Mouse (Mus musculus) hindbrain, embryonic 10.5 days (tissue): Measurements from ENCODE around the gene Galnt17. TPM values are rescaled to one million over a fixed set of nuclear protein-coding genes. Genes with fewer than 3 reads are reported as not detected.

Experiments used
- DNase-seq: peaks from one replicate; pipeline ENCODE4 v3.0.0-alpha.2; 2017; ENCODE audit warnings: low spot score
- H3K27ac ChIP-seq: fragments of 300-500 bp; sonication (generic); 2 replicates; pipeline ENCODE4 v1.5.1; 2016; ENCODE audit warnings: mild to moderate bottlenecking, moderate library complexity
- H3K27me3 ChIP-seq: fragments of 300-500 bp; sonication (generic); 2 replicates; pipeline ENCODE4 v1.6.1; 2016; ENCODE audit warnings: mild to moderate bottlenecking; ENCODE audit not compliant: poor library complexity, insufficient read depth, severe bottlenecking
- H3K36me3 ChIP-seq: fragments of 300-500 bp; sonication (generic); 2 replicates; pipeline ENCODE4 v1.6.1; 2016; ENCODE audit warnings: mild to moderate bottlenecking, moderate library complexity
- H3K4me1 ChIP-seq: fragments of 300-500 bp; sonication (generic); replicated peaks from 2 replicates; pipeline ENCODE4 v1.6.1; 2016; ENCODE audit warnings: mild to moderate bottlenecking
- H3K4me3 ChIP-seq: fragments of 300-500 bp; sonication (generic); 2 replicates; pipeline ENCODE4 v1.5.1; 2016; ENCODE audit warnings: mild to moderate bottlenecking, moderate library complexity
- H3K9me3 ChIP-seq: fragments of 300-500 bp; sonication (generic); 2 replicates; pipeline ENCODE4 v1.6.1; 2016; ENCODE audit warnings: mild to moderate bottlenecking, moderate library complexity
- WGBS: fragments of 180-500 bp; shearing (Covaris S2); methylation state at CpG from one replicate; pipeline ENCODE4 v1.1.7; 2016; 5-methylcytosine and 5-hydroxymethylcytosine counted together
- polyA plus RNA-seq: library from polyadenylated mRNA; unstranded; fragments of >200 nt; fragmentation: Nextera tagmentation; extraction: Ambion mirVana; gene quantifications from 2 replicates; pipeline ENCODE4 v1.2.1, GENCODE M21; 2016

The Galnt17 gene
- polyA plus RNA-seq, 1 experiment from 2014 or later: 1.5 TPM

GRCm38 (mm10) chr5:131039611-131040313 lies 268.5 kb downstream of the Galnt17 start:
- Histone ChIP-seq H3K36me3 (no peaks in the 10 kb centered on the region), H3K27me3 (no peaks in the 10 kb centered on the region), H3K4me1 (no peaks in the 10 kb centered on the region), H3K27ac (no peak overlapping the region), H3K4me3 (no peak overlapping the region), H3K9me3 (no peaks in the 10 kb centered on the region)
- no peak for DNase-seq
- WGBS: 84% methylated on average over 5 of the region's 5 CpGs

DNA sequence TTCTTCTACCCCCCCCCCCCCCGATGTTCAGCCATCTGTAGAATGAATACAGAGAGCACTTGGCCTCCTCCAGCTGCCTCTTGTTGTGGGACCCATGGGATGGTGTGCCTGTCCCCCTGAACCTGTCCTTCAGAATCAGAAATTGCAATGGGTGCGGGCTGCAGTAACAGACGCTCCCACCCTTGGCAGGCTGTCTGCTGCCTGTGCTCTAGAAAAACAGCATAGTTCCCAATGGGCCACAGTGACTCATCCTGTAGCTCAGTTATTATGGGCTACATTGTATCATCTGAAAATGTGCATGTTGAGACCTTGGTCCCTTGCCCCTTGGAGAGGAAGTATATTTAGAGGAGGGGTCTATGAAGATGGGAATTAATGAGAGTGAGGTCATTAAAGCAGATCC lies 283.8 kb downstream of the Galnt17 start:
- H3K36me3 ChIP-seq: no peaks in the 10 kb centered on the region
- peaks cover 1% of the 10 kb centered on the region; the same call in 1 of the 2 replicates for H3K4me1 ChIP-seq
- H3K27me3 ChIP-seq: no peaks in the 10 kb centered on the region
- 82% methylated on average over 3 of the region's 3 CpGs for WGBS
- no peak overlapping the region for H3K4me3 ChIP-seq
- no peak for DNase-seq
- H3K9me3 ChIP-seq: no peaks in the 10 kb centered on the region
- no peak overlapping the region for H3K27ac ChIP-seq

DNA sequence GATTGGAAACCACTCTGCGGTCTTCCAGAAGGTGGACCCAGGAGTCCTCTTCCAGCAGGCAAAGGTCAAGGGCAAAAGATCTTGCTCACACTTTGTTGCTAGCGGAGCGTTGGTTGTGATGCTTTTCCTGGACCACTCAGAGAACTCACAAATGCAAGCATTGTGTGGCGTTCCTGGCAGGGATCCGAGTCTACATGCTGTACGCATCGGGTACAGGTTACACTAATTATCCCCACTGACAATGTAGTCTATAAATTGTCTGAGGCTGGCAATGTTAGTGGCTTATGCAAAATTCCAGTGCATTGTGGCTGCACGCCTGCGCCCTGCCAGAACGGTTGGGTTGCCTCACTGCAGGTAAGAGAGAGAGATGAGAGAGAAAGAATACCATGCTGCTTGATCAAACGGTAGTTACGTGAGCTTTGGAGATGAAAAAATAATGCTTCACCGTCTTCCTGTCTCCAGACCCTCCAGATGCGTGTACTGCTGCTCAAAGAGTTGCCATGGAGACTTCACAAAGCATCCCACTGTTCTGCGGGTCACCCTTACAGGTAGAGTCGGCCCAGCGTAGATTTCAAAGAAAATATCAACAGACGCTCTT lies 285.8 kb downstream of the Galnt17 start:
- H3K27me3 ChIP-seq: no peaks in the 10 kb centered on the region
- no peak overlapping the region for H3K4me3 ChIP-seq
- H3K9me3 ChIP-seq: no peaks in the 10 kb centered on the region
- H3K36me3 ChIP-seq: no peaks in the 10 kb centered on the region
- H3K4me1 ChIP-seq: peaks cover 9% of the 10 kb centered on the region; the same call in 1 of the 2 replicates
- 75% methylated on average over 18 of the region's 18 CpGs for WGBS
- DNase-seq: no peak
- H3K27ac ChIP-seq: no peak overlapping the region

- DNase-seq: no peak
- H3K9me3 ChIP-seq: no peaks in the 10 kb centered on the region
- no peak overlapping the region for H3K27ac ChIP-seq
- 78% methylated on average over 5 of the region's 5 CpGs for WGBS
- H3K36me3 ChIP-seq: no peaks in the 10 kb centered on the region
- H3K27me3 ChIP-seq: no peaks in the 10 kb centered on the region
- H3K4me3 ChIP-seq: no peak overlapping the region
- peaks cover 9% of the 10 kb centered on the region; the same call in 1 of the 2 replicates for H3K4me1 ChIP-seq
Observed at GRCm38 (mm10) chr5:131020936-131021335, 287.4 kb downstream of the Galnt17 start.

DNA sequence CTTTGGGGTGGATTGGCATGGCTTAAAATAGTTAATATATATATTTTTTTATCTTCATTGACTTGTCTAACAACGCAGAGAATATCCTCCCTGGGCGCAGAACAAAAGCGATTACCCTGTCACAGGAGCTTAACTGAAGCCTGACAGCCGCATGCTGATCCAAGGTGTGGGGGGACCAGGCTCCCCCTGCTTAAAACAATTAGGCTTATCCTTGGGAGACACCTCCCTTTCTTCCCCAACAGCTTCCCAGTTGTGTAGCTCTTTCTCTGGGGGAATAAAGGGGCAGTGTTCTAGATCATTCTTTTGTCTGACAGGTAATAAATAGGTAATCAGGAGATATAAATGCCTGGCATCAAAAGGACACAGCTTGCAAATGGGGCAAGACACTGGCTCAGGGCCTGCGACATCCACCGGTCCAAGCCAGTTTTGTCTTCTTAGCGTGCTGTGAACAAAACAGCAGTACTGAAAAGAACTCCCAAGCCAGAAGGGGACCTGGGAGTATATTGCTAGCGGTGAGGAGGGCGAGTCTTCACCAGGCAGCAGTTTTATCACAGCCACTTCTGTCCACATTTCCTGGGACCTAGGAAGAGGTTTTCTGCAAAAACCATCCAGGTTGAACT lies 288.8 kb downstream of the Galnt17 start:
- no peaks in the 10 kb centered on the region for H3K36me3 ChIP-seq
- H3K27me3 ChIP-seq: no peaks in the 10 kb centered on the region
- no peak for DNase-seq
- WGBS: 36% methylated on average over 9 of the region's 9 CpGs
- H3K4me1 ChIP-seq: peaks cover 9% of the 10 kb centered on the region; the same call in 1 of the 2 replicates
- no peak overlapping the region for H3K27ac ChIP-seq
- no peaks in the 10 kb centered on the region for H3K9me3 ChIP-seq
- H3K4me3 ChIP-seq: no peak overlapping the region

DNA sequence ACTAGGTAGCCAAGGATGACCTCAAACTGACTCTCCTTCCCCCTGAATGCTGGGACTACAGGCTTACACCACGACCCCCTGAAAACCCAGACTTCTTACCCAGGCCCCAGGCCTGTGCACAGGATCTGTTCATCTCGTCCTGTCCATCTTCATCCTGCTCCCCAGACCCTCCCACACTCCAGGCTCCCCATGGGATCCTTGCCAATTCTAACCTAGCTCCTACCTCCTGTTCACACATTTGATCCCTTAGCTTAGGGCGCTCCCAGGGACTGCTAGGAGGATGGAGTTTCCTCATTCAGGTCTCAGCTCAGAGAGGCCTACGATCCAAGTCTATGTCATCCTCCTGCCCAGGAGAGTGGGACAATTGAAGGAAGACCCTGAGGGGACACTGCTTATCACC lies 292.2 kb downstream of the Galnt17 start:
- WGBS: 85% methylated on average over 4 of the region's 4 CpGs
- H3K36me3 ChIP-seq: no peaks in the 10 kb centered on the region
- no peaks in the 10 kb centered on the region for H3K9me3 ChIP-seq
- no peak for DNase-seq
- 0 out of 2 replicates have a peak, but pooled peaks cover 9% of the 10 kb centered on the region for H3K4me1 ChIP-seq
- no peak overlapping the region for H3K27ac ChIP-seq
- H3K27me3 ChIP-seq: no peaks in the 10 kb centered on the region
- no peak overlapping the region for H3K4me3 ChIP-seq

DNA sequence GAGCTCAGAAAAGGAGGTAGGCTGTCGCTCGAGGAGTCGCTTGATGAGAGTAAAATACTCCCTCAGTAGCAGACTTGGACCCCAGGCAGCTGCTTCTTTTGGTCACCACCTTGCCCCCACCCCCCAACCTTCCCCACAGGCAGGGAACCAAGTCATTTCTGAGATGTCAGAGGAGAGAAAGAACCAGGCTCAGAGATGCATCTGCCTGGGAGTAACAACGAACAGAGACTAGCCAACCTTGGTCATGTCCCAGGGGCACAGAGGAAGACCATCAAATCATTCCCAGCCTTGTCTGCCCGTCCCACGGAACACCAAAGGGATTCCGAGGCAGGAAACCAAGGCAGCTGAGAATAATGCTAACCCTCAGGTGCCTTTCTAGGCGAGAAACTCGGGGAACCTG lies 293.0 kb downstream of the Galnt17 start:
- Histone ChIP-seq H3K27ac (no peak overlapping the region), H3K27me3 (no peaks in the 10 kb centered on the region), H3K4me1 (0 out of 2 replicates have a peak, but pooled peaks cover 9% of the 10 kb centered on the region), H3K4me3 (no peak overlapping the region), H3K36me3 (no peaks in the 10 kb centered on the region), H3K9me3 (no peaks in the 10 kb centered on the region)
- 81% methylated on average over 9 of the region's 9 CpGs for WGBS
- no peak for DNase-seq

- WGBS: 82% methylated on average over 7 of the region's 7 CpGs
- Histone ChIP-seq H3K27me3 (no peaks in the 10 kb centered on the region), H3K36me3 (no peaks in the 10 kb centered on the region), H3K9me3 (no peaks in the 10 kb centered on the region), H3K27ac (no peak overlapping the region), H3K4me3 (no peak overlapping the region), H3K4me1 (0 out of 2 replicates have a peak, but pooled peaks cover under 1% of the 10 kb centered on the region)
- no peak for DNase-seq
Observed at GRCm38 (mm10) chr5:131013816-131014215, 294.5 kb downstream of the Galnt17 start.

DNA sequence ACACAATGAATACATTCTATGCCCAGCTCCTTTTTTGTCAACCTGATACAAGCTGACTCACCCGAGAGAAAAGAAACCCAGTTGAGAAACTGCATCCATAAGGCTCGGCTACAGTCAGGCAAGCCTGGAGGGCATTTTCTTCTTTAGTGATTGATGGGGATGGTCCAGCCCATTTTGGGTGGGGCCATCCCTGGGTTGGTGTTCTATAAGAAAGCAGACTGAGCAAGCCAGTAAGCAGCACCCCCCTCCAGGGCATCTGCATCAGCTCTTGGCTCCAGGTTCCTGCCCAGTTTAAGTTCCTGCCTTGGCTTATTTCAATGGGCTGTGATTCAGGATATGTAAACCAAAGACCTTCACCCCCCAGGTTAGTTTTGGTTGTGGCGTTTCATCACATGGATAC lies 295.2 kb downstream of the Galnt17 start:
- H3K9me3 ChIP-seq: no peaks in the 10 kb centered on the region
- H3K27me3 ChIP-seq: no peaks in the 10 kb centered on the region
- 74% methylated on average over 3 of the region's 3 CpGs for WGBS
- H3K4me3 ChIP-seq: no peak overlapping the region
- H3K27ac ChIP-seq: no peak overlapping the region
- H3K36me3 ChIP-seq: no peaks in the 10 kb centered on the region
- DNase-seq: no peak
- no peaks in the 10 kb centered on the region for H3K4me1 ChIP-seq

- Histone ChIP-seq H3K27me3 (no peaks in the 10 kb centered on the region), H3K4me1 (no peaks in the 10 kb centered on the region)
- DNase-seq: peak; percentile 28
Observed at GRCm38 (mm10) chr5:131009510-131009909, 298.8 kb downstream of the Galnt17 start.

DNA sequence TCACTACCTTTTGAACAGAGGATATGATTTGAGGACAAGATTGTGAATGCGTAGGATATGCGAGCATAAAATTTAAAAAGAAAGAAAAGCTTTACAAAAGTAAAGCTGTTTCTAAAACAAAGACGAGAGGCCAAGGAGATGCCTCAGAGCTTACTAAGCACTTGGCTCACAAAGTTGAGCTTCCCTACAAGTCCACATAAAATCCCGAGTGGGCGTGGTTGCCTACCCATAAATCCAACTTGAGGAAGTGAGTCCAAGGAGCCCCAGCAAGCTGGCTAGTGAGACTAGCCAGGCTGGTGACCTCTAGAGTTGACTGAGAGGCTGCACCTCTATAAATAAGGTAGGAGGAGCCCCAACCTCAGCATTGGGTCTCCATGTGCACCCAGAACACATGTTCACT lies 299.8 kb downstream of the Galnt17 start:
- Histone ChIP-seq H3K9me3 (0 out of 2 replicates have a peak, but pooled peaks cover 6% of the 10 kb centered on the region), H3K4me3 (no peak overlapping the region), H3K27me3 (no peaks in the 10 kb centered on the region), H3K4me1 (no peaks in the 10 kb centered on the region), H3K36me3 (no peaks in the 10 kb centered on the region), H3K27ac (no peak overlapping the region)
- DNase-seq: no peak
- WGBS: 95% methylated on average over 5 of the region's 5 CpGs

More at GRCm38 (mm10) chr5:131009510-131009909, 298.8 kb downstream of the Galnt17 start:
- Histone ChIP-seq H3K9me3 (0 out of 2 replicates have a peak, but pooled peaks cover 6% of the 10 kb centered on the region), H3K4me3 (no peak overlapping the region), H3K27ac (no peak overlapping the region), H3K36me3 (no peaks in the 10 kb centered on the region)
- WGBS: 58% methylated on average over 6 of the region's 6 CpGs

GRCm38 (mm10) chr5:131007871-131008505 lies 300.3 kb downstream of the Galnt17 start:
- WGBS: 83% methylated on average over 3 of the region's 3 CpGs
- Histone ChIP-seq H3K36me3 (no peaks in the 10 kb centered on the region), H3K27me3 (no peaks in the 10 kb centered on the region), H3K9me3 (0 out of 2 replicates have a peak, but pooled peaks cover 6% of the 10 kb centered on the region), H3K4me1 (no peaks in the 10 kb centered on the region), H3K27ac (no peak overlapping the region), H3K4me3 (no peak overlapping the region)
- DNase-seq: peak; percentile 45
